Mouse (Mus musculus): ENCODE results near the gene Kit.

DNA sequence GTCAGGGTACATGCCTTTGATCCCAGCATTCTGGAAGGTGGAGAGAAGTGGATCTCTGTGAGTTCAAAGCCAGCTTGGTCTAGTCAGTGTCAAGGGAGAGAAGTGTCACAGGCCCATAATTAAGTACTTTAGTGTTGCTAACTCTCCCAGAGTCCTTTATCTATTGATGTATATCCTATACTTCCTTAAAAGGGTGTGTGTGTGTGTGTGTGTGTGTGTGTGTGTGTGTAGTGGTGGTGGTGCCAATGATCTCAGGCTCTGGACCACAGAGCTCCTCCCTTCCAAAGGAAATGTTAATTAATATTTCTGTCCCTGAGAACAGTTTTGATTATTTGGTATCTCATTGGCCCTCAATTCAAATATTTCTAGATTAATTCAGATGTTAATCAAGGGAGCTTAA lies 50.3 kb downstream of the Kit start:
- TF ChIP-seq CTCF (IDR thresholded peaks at IDR 0.05; ENCODE audit: low read depth, low read length) (no peak), GATA1 (IDR thresholded peaks at IDR 0.05; ENCODE audit: borderline replicate concordance, low read length) (no peak), GATA2 (IDR thresholded peaks at IDR 0.05; ENCODE audit: borderline replicate concordance, low read depth, low read length) (no peak), TAL1 (conservative IDR thresholded peaks at IDR 0.05; ENCODE audit: low read depth, low read length) (no peak)
